Mouse (Mus musculus): ENCODE results near the gene Trpm3. TPM values are rescaled to one million over a fixed set of nuclear protein-coding genes. Genes with fewer than 3 reads are reported as not detected.
A peak's percentile ranks its signal among the peaks of the same experiment; 100 is the strongest.

Gene Trpm3
- polyA plus RNA-seq, 1 experiment from 2014 or later: 1.9 TPM

DNA sequence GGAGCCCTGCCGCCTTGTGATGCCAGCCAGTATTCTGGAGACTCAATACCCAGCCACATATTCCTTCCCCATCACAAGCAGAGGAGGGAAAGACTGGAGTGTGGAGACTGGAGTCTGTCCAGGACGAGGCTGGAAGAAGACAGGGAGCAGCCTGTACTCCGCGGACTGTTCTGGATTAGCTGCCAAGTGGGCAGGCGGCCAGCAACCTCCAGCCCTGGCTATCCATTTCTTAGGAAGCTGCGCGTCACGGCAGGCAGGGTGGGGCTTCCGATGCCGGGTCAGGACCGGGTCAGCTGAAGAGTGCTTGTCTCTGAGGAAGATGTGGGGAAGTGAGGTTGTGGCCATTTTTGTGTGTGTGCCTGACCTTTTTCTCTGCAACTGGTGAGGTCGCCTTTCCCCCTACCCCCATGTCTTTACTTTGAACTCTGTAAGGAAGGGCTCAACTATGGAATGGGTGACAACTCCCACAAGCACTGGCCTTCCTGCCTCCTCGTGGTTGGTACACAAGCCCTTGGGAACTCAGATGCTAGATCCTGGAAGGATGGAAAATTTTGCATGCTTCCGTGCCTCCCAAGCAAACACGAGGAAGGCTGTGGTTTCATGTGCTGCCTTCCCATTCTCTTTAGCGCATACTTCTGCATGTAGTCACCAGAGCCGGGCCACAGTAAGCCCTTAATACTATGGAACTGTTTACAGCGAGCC lies 777.9 kb downstream of the Trpm3 start:
- Histone ChIP-seq H3K4me2 (peak overlapping the region; percentile 61), H3K9ac (no peak overlapping the region), H3K27me3 (ENCODE audit: insufficient read depth, low read length) (no peaks in the 10 kb centered on the region), H3K4me3 (ENCODE audit: low read depth, low read length) (no peak overlapping the region), H3K4me1 (ENCODE audit: insufficient read depth) (peaks cover 8% of the 10 kb centered on the region; the same call in 1 of the 2 replicates), H3K36me3 (ENCODE audit: insufficient read depth) (no peaks in the 10 kb centered on the region), H3K9me3 (ENCODE audit: low read depth, low read length) (no peaks in the 10 kb centered on the region), H3K27ac (ENCODE audit: low read depth) (peak overlapping the region; percentile 65; the same call in 1 of the 2 replicates)
- 24% methylated on average over 18 of the region's 18 CpGs for WGBS
- DNase-seq (peak; percentile 99), ATAC-seq (ENCODE audit: insufficient read depth) (peak; percentile 99)
- TF ChIP-seq CTCF (IDR thresholded peaks at IDR 0.05; ENCODE audit: low read depth): no peak

- H3K9me3 ChIP-seq (ENCODE audit: low read depth, low read length): no peaks in the 10 kb centered on the region
- no peak for TF ChIP-seq CTCF (IDR thresholded peaks at IDR 0.05; ENCODE audit: low read depth)
- no peak overlapping the region for H3K4me2 ChIP-seq
- WGBS: 63% methylated on average over 3 of the region's 3 CpGs
- no peaks in the 10 kb centered on the region for H3K36me3 ChIP-seq (ENCODE audit: insufficient read depth)
- H3K4me3 ChIP-seq (ENCODE audit: low read depth, low read length): no peak overlapping the region
- H3K4me1 ChIP-seq (ENCODE audit: insufficient read depth): peaks cover 8% of the 10 kb centered on the region; the same call in 1 of the 2 replicates
- no peak overlapping the region for H3K9ac ChIP-seq
- no peaks in the 10 kb centered on the region for H3K27me3 ChIP-seq (ENCODE audit: insufficient read depth, low read length)
- ATAC-seq (ENCODE audit: insufficient read depth): no peak
- DNase-seq: no peak
- peak overlapping the region; percentile 65; the same call in 1 of the 2 replicates for H3K27ac ChIP-seq (ENCODE audit: low read depth)
These were observed 778.5 kb downstream of the Trpm3 start for GRCm38 (mm10) chr19:22917345-22917735.

DNA sequence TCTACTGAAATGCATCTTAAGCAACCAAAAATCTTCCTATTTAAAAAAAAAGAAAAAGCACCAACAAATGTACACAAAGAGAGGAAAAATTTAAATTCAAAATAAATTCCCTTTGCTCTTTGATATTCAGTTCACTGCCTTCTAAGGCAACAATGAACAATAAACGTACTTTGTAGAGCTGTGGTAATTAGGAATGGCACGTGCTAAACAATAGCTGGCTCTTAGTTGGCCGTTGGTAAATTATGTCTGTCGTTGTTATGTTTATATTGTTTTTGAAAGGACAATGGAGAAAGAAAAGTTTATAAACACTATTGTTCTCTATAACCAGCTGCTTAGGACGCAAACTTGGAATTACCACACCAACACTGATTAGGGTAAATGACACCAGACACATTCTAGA lies 782.1 kb downstream of the Trpm3 start:
- H3K9me3 ChIP-seq (ENCODE audit: low read depth, low read length): no peaks in the 10 kb centered on the region
- no peaks in the 10 kb centered on the region for H3K27me3 ChIP-seq (ENCODE audit: insufficient read depth, low read length)
- H3K4me3 ChIP-seq (ENCODE audit: low read depth, low read length): no peak overlapping the region
- DNase-seq: no peak
- no peak overlapping the region for H3K4me2 ChIP-seq
- H3K27ac ChIP-seq (ENCODE audit: low read depth): no peak overlapping the region
- H3K36me3 ChIP-seq (ENCODE audit: insufficient read depth): no peaks in the 10 kb centered on the region
- H3K9ac ChIP-seq: no peak overlapping the region
- ATAC-seq (ENCODE audit: insufficient read depth): no peak
- TF ChIP-seq CTCF (IDR thresholded peaks at IDR 0.05; ENCODE audit: low read depth): no peak
- WGBS: 67% methylated on average over 5 of the region's 5 CpGs
- H3K4me1 ChIP-seq (ENCODE audit: insufficient read depth): peaks cover 8% of the 10 kb centered on the region; the same call in 1 of the 2 replicates

DNA sequence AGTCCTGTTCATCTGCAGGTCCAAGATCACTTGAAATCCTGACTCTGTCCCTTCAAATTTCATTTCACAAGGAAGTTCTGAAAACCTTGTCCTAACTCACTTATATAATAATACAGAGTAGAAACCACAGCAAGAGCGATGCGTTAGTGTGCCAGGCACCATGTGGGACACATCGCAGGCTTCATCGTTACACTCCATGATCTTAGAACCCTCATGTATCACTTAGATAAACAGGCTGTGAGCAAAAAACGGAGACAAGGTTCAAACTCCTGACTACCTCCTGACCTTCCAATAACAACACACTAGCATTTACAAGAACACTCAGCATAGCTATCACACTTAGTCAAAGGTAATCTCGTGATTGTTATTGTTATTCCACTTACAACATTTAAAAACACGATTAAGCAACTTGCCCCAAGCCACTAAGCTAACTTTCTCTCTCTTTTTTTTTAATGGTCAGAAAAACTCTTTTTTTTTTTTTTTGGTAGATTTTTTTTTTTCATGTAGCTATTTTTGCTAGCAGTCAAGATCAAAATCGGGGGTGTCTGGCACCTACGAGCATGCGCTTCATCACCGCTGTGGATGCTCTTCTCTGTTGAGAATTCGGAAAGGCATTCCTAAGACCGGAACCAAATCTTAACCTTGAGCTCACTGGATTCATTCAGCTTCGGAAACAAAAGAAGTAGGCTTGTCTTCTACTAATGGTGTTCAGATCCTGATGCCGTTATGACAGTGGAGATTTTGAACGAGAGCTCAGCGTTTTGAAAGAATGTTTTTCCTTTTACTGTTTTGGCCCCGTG lies 784.2 kb downstream of the Trpm3 start:
- TF ChIP-seq CTCF (IDR thresholded peaks at IDR 0.05; ENCODE audit: low read depth): no peak
- DNase-seq (peak; percentile 67), ATAC-seq (ENCODE audit: insufficient read depth) (peak; percentile 49; the same call in 1 of the 2 replicates)
- no peak overlapping the region for H3K4me2 ChIP-seq
- no peaks in the 10 kb centered on the region for H3K4me1 ChIP-seq (ENCODE audit: insufficient read depth)
- no peak overlapping the region for H3K9ac ChIP-seq
- no peaks in the 10 kb centered on the region for H3K27me3 ChIP-seq (ENCODE audit: insufficient read depth, low read length)
- H3K36me3 ChIP-seq (ENCODE audit: insufficient read depth): no peaks in the 10 kb centered on the region
- WGBS: 50% methylated on average over 18 of the region's 18 CpGs
- no peak overlapping the region for H3K4me3 ChIP-seq (ENCODE audit: low read depth, low read length)
- H3K27ac ChIP-seq (ENCODE audit: low read depth): no peak overlapping the region
- H3K9me3 ChIP-seq (ENCODE audit: low read depth, low read length): no peaks in the 10 kb centered on the region

GRCm38 (mm10) chr19:22925284-22925683 lies 786.4 kb downstream of the Trpm3 start:
- no peaks in the 10 kb centered on the region for H3K27me3 ChIP-seq (ENCODE audit: insufficient read depth, low read length)
- TF ChIP-seq CTCF (IDR thresholded peaks at IDR 0.05; ENCODE audit: low read depth): no peak
- H3K36me3 ChIP-seq (ENCODE audit: insufficient read depth): no peaks in the 10 kb centered on the region
- H3K9me3 ChIP-seq (ENCODE audit: low read depth, low read length): no peaks in the 10 kb centered on the region
- 73% methylated on average over 3 of the region's 3 CpGs for WGBS
- H3K4me2 ChIP-seq: no peak overlapping the region
- ATAC-seq (ENCODE audit: insufficient read depth) (no peak), DNase-seq (no peak)
- H3K4me1 ChIP-seq (ENCODE audit: insufficient read depth): no peaks in the 10 kb centered on the region
- H3K4me3 ChIP-seq (ENCODE audit: low read depth, low read length): no peak overlapping the region
- H3K9ac ChIP-seq: no peak overlapping the region
- H3K27ac ChIP-seq (ENCODE audit: low read depth): no peak overlapping the region

- no peaks in the 10 kb centered on the region for H3K27me3 ChIP-seq (ENCODE audit: insufficient read depth, low read length)
- no peak for TF ChIP-seq CTCF (IDR thresholded peaks at IDR 0.05; ENCODE audit: low read depth)
- no peak for ATAC-seq (ENCODE audit: insufficient read depth)
- no peak for DNase-seq
- WGBS: 68% methylated on average over 9 of the region's 9 CpGs
- H3K27ac ChIP-seq (ENCODE audit: low read depth): no peak overlapping the region
- H3K4me2 ChIP-seq: no peak overlapping the region
- H3K4me3 ChIP-seq (ENCODE audit: low read depth, low read length): no peak overlapping the region
- H3K4me1 ChIP-seq (ENCODE audit: insufficient read depth): no peaks in the 10 kb centered on the region
- H3K9ac ChIP-seq: no peak overlapping the region
- no peaks in the 10 kb centered on the region for H3K36me3 ChIP-seq (ENCODE audit: insufficient read depth)
- no peaks in the 10 kb centered on the region for H3K9me3 ChIP-seq (ENCODE audit: low read depth, low read length)
These were observed 787.9 kb downstream of the Trpm3 start for GRCm38 (mm10) chr19:22926753-22927152.

DNA sequence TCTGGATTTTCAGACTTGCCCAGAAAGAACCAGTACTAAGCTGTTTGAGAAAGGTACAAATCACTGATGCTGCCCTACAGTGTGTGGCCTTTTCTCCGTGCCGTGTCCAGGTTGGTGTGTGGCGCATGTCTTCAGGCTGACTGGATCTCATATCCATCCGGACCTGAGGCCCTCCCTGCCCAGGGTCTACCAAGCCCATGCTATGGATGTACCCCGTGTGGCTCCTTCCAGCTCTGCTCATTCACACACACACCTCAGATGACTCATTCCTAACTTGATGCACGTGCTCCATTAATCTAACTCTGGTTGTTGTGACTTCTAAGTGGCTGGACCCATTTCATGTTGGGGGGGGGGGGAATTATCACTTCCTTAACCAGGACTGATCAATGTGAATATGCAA lies 789.5 kb downstream of the Trpm3 start:
- H3K36me3 ChIP-seq (ENCODE audit: insufficient read depth): no peaks in the 10 kb centered on the region
- H3K4me2 ChIP-seq: no peak overlapping the region
- TF ChIP-seq CTCF (IDR thresholded peaks at IDR 0.05; ENCODE audit: low read depth): no peak
- ATAC-seq (ENCODE audit: insufficient read depth) (no peak), DNase-seq (no peak)
- no peaks in the 10 kb centered on the region for H3K9me3 ChIP-seq (ENCODE audit: low read depth, low read length)
- H3K4me3 ChIP-seq (ENCODE audit: low read depth, low read length): no peak overlapping the region
- H3K27me3 ChIP-seq (ENCODE audit: insufficient read depth, low read length): no peaks in the 10 kb centered on the region
- H3K9ac ChIP-seq: no peak overlapping the region
- H3K27ac ChIP-seq (ENCODE audit: low read depth): no peak overlapping the region
- H3K4me1 ChIP-seq (ENCODE audit: insufficient read depth): no peaks in the 10 kb centered on the region
- 85% methylated on average over 6 of the region's 6 CpGs for WGBS

All from lung, embryonic 14.5 days (tissue).